Mouse (Mus musculus): Measurements from ENCODE around the gene Exoc4. TPM values are rescaled to one million over a fixed set of nuclear protein-coding genes. Genes with fewer than 3 reads are reported as not detected.

The Exoc4 gene
- polyA plus RNA-seq, 1 experiment, result 40.1 TPM

GRCm38 (mm10) chr6:33401161-33401560 is 152.3 kb downstream of the Exoc4 start:
- H3K4me2 ChIP-seq (ENCODE audit: low read depth), result no peak overlapping the region
- no peaks in the 10 kb centered on the region for H3K27me3 ChIP-seq (ENCODE audit: control insufficient read depth, insufficient read depth, insufficient read length)
- peaks cover 7% of the 10 kb centered on the region for H3K79me2 ChIP-seq (ENCODE audit: control insufficient read depth, insufficient read depth)
- no peak for TF ChIP-seq SRF (IDR thresholded peaks at IDR 0.05; ENCODE audit: control insufficient read depth, insufficient read length, low read depth)
- no peak for TF ChIP-seq POLR2A (IDR thresholded peaks at IDR 0.05; ENCODE audit: insufficient read length, low read depth)
- no peak for TF ChIP-seq TCF12 (IDR thresholded peaks at IDR 0.05; ENCODE audit: insufficient read depth, poor library complexity, severe bottlenecking)
- TF ChIP-seq REST (IDR thresholded peaks at IDR 0.05; ENCODE audit: insufficient read depth, insufficient read length), result no peak
- no peak for TF ChIP-seq CEBPB (IDR thresholded peaks at IDR 0.05; ENCODE audit: insufficient read depth, poor library complexity, severe bottlenecking)
- TF ChIP-seq TCF3 (IDR thresholded peaks at IDR 0.05; ENCODE audit: insufficient read length, low read depth), result no peak
- TF ChIP-seq USF1 (IDR thresholded peaks at IDR 0.05; ENCODE audit: low read depth), result no peak
- no peak for TF ChIP-seq E2F4 (IDR thresholded peaks at IDR 0.05; ENCODE audit: insufficient read depth)
- no peak for TF ChIP-seq MYOD1 (IDR thresholded peaks at IDR 0.05; ENCODE audit: control insufficient read depth in 1 of 3, insufficient read length in 2 of 3, low read depth in 2 of 3)
- TF ChIP-seq MYOG (IDR thresholded peaks at IDR 0.05; ENCODE audit: control insufficient read depth in 1 of 3, insufficient read depth in 1 of 3, insufficient read length in 2 of 3, low read depth in 2 of 3), result no peak
- no peak for TF ChIP-seq POLR2AphosphoS2 (IDR thresholded peaks at IDR 0.05; ENCODE audit: insufficient read length, low read depth)
- TF ChIP-seq MAX (IDR thresholded peaks at IDR 0.05; ENCODE audit: low read depth), result no peak
- H3K4me3 ChIP-seq, result no peak overlapping the region
- H3ac ChIP-seq (ENCODE audit: control insufficient read depth, insufficient read length), result no peak overlapping the region
- H3K36me3 ChIP-seq (ENCODE audit: control insufficient read depth, insufficient read depth), result no peaks in the 10 kb centered on the region

GRCm38 (mm10) chr6:33405562-33406275 is 156.8 kb downstream of the Exoc4 start:
- Histone ChIP-seq H3K4me3 (no peak overlapping the region), H3ac (ENCODE audit: control insufficient read depth, insufficient read length) (no peak overlapping the region), H3K79me2 (ENCODE audit: control insufficient read depth, insufficient read depth) (peaks cover 4% of the 10 kb centered on the region), H3K36me3 (ENCODE audit: control insufficient read depth, insufficient read depth) (no peaks in the 10 kb centered on the region), H3K27me3 (ENCODE audit: control insufficient read depth, insufficient read depth, insufficient read length) (no peaks in the 10 kb centered on the region), H3K4me2 (ENCODE audit: low read depth) (no peak overlapping the region)
- TF ChIP-seq TCF3 (IDR thresholded peaks at IDR 0.05; ENCODE audit: insufficient read length, low read depth), result no peak
- no peak for TF ChIP-seq MAX (IDR thresholded peaks at IDR 0.05; ENCODE audit: low read depth)
- TF ChIP-seq REST (IDR thresholded peaks at IDR 0.05; ENCODE audit: insufficient read depth, insufficient read length), result no peak

GRCm38 (mm10) chr6:33409586-33409985 is 160.7 kb downstream of the Exoc4 start:
- H3K79me2 ChIP-seq (ENCODE audit: control insufficient read depth, insufficient read depth), result no peaks in the 10 kb centered on the region
- H3ac ChIP-seq (ENCODE audit: control insufficient read depth, insufficient read length), result no peak overlapping the region
- H3K36me3 ChIP-seq (ENCODE audit: control insufficient read depth, insufficient read depth), result no peaks in the 10 kb centered on the region
- H3K27me3 ChIP-seq (ENCODE audit: control insufficient read depth, insufficient read depth, insufficient read length), result no peaks in the 10 kb centered on the region
- H3K4me3 ChIP-seq, result no peak overlapping the region
- no peak for TF ChIP-seq E2F4 (IDR thresholded peaks at IDR 0.05; ENCODE audit: insufficient read depth)
- TF ChIP-seq MAX (IDR thresholded peaks at IDR 0.05; ENCODE audit: low read depth), result no peak
- no peak for TF ChIP-seq MYOD1 (IDR thresholded peaks at IDR 0.05; ENCODE audit: control insufficient read depth in 1 of 3, insufficient read length in 2 of 3, low read depth in 2 of 3)
- no peak for TF ChIP-seq SRF (IDR thresholded peaks at IDR 0.05; ENCODE audit: control insufficient read depth, insufficient read length, low read depth)
- no peak overlapping the region for H3K4me2 ChIP-seq (ENCODE audit: low read depth)

- H3ac ChIP-seq (ENCODE audit: control insufficient read depth, insufficient read length), result no peak overlapping the region
- TF ChIP-seq MYOG (IDR thresholded peaks at IDR 0.05; ENCODE audit: control insufficient read depth in 1 of 3, insufficient read depth in 1 of 3, insufficient read length in 2 of 3, low read depth in 2 of 3) (no peak), REST (IDR thresholded peaks at IDR 0.05; ENCODE audit: insufficient read depth, insufficient read length) (no peak), MYOD1 (IDR thresholded peaks at IDR 0.05; ENCODE audit: control insufficient read depth in 1 of 3, insufficient read length in 2 of 3, low read depth in 2 of 3) (no peak), TCF3 (IDR thresholded peaks at IDR 0.05; ENCODE audit: insufficient read length, low read depth) (no peak), POLR2A (IDR thresholded peaks at IDR 0.05; ENCODE audit: insufficient read length, low read depth) (no peak), SRF (IDR thresholded peaks at IDR 0.05; ENCODE audit: control insufficient read depth, insufficient read length, low read depth) (no peak), POLR2AphosphoS2 (IDR thresholded peaks at IDR 0.05; ENCODE audit: insufficient read length, low read depth) (no peak), TCF12 (IDR thresholded peaks at IDR 0.05; ENCODE audit: insufficient read depth, poor library complexity, severe bottlenecking) (no peak)
- H3K79me2 ChIP-seq (ENCODE audit: control insufficient read depth, insufficient read depth), result no peaks in the 10 kb centered on the region
- no peak overlapping the region for H3K4me3 ChIP-seq
- H3K36me3 ChIP-seq (ENCODE audit: control insufficient read depth, insufficient read depth), result no peaks in the 10 kb centered on the region
- no peaks in the 10 kb centered on the region for H3K27me3 ChIP-seq (ENCODE audit: control insufficient read depth, insufficient read depth, insufficient read length)
- no peak overlapping the region for H3K4me2 ChIP-seq (ENCODE audit: low read depth)
These were observed 176.1 kb downstream of the Exoc4 start for GRCm38 (mm10) chr6:33425007-33425406.

- Histone ChIP-seq H3K79me2 (ENCODE audit: control insufficient read depth, insufficient read depth) (no peaks in the 10 kb centered on the region), H3K4me3 (no peak overlapping the region), H3K36me3 (ENCODE audit: control insufficient read depth, insufficient read depth) (no peaks in the 10 kb centered on the region), H3K27me3 (ENCODE audit: control insufficient read depth, insufficient read depth, insufficient read length) (no peaks in the 10 kb centered on the region), H3ac (ENCODE audit: control insufficient read depth, insufficient read length) (no peak overlapping the region), H3K4me2 (ENCODE audit: low read depth) (no peak overlapping the region)
- no peak for TF ChIP-seq CEBPB (IDR thresholded peaks at IDR 0.05; ENCODE audit: insufficient read depth, poor library complexity, severe bottlenecking)
- TF ChIP-seq TCF12 (IDR thresholded peaks at IDR 0.05; ENCODE audit: insufficient read depth, poor library complexity, severe bottlenecking), result no peak
- TF ChIP-seq MAX (IDR thresholded peaks at IDR 0.05; ENCODE audit: low read depth), result no peak
- no peak for TF ChIP-seq POLR2A (IDR thresholded peaks at IDR 0.05; ENCODE audit: insufficient read length, low read depth)
- TF ChIP-seq TCF3 (IDR thresholded peaks at IDR 0.05; ENCODE audit: insufficient read length, low read depth), result no peak
- TF ChIP-seq E2F4 (IDR thresholded peaks at IDR 0.05; ENCODE audit: insufficient read depth), result no peak
- TF ChIP-seq POLR2AphosphoS2 (IDR thresholded peaks at IDR 0.05; ENCODE audit: insufficient read length, low read depth), result no peak
These were observed 182.4 kb downstream of the Exoc4 start for GRCm38 (mm10) chr6:33431207-33431787.
